ENCODE assay signal across 11 mouse cellular contexts in the genomic region with DNA sequence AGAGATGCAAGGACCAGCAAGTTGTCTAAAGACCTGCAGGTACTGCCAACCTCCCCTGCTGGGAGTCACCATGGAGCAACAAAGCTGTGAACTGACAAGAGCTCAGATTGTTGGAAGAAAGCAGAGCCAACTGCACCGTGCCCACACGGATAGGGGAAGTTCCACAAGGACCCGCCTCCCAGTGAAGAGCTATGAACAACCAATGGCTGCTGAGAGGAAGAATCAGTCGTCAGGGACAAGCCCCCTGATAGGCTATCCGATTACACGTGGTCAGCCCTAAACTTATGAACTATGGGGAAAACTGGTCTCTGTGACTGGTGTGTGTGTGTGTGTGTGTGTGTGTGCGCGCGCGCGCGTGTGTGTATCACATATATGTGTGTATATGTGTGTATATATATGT.
DNase-seq lines count a peak whose midpoint lies in the region; ATAC-seq and TF ChIP-seq lines count a peak whose summit lies in the region.
"Had no signal": no experiment of that assay in that cellular context is flagged by ENCODE, and none has a peak within 500 bp of the region (broad histone marks: within the 10 kb centered on the region; RNA-seq: fewer than 3 reads in every experiment).

No protein-coding gene starts in this region.

- no peaks in the 10 kb centered on the region for H3K27me3 ChIP-seq in kidney, embryonic 14.5 days (ENCODE audit: control insufficient read depth, insufficient read depth, low read length)
- H3K27me3 ChIP-seq in embryonic facial prominence, embryonic 12.5 days: 0 out of 2 replicates have a peak, but pooled peaks cover 2% of the 10 kb centered on the region
- H3K27me3 ChIP-seq in hindbrain, postnatal 0 days (ENCODE audit: insufficient read depth, low read length): no peaks in the 10 kb centered on the region; the same call in 1 of the 2 replicates
- H3K27me3 ChIP-seq in neural tube, embryonic 12.5 days (replicated peaks): no peaks in the 10 kb centered on the region

- H3K4me2 ChIP-seq in kidney, embryonic 14.5 days (replicated peaks; ENCODE audit: low read depth, low read length): peak overlapping the region; percentile 28
- H3K4me2 ChIP-seq in embryonic facial prominence, embryonic 12.5 days (replicated peaks): peak overlapping the region; percentile 32
- peak overlapping the region; percentile 22 for H3K4me2 ChIP-seq in hindbrain, postnatal 0 days (ENCODE audit: low read depth, low read length)
- H3K4me2 ChIP-seq in neural tube, embryonic 12.5 days (replicated peaks): peak overlapping the region; percentile 40

- 60% methylated on average over 12 of the region's 12 CpGs for WGBS in kidney, embryonic 14.5 days
- WGBS in embryonic facial prominence, embryonic 12.5 days: 54% methylated on average over 12 of the region's 12 CpGs
- WGBS in hindbrain, postnatal 0 days: 64% methylated on average over 12 of the region's 12 CpGs
- 61% methylated on average over 12 of the region's 12 CpGs for WGBS in neural tube, embryonic 12.5 days

- no peaks in the 10 kb centered on the region for H3K36me3 ChIP-seq in kidney, embryonic 14.5 days (ENCODE audit: control insufficient read depth, insufficient read depth, low read length)
- H3K36me3 ChIP-seq in embryonic facial prominence, embryonic 12.5 days: no peaks in the 10 kb centered on the region
- no peaks in the 10 kb centered on the region for H3K36me3 ChIP-seq in hindbrain, postnatal 0 days (ENCODE audit: insufficient read depth, low read length)
- no peaks in the 10 kb centered on the region for H3K36me3 ChIP-seq in neural tube, embryonic 12.5 days

- H3K4me1 ChIP-seq in kidney, embryonic 14.5 days (ENCODE audit: control insufficient read depth, insufficient read depth, low read length): peaks cover 5% of the 10 kb centered on the region; the same call in 1 of the 2 replicates
- peaks cover 13% of the 10 kb centered on the region for H3K4me1 ChIP-seq in embryonic facial prominence, embryonic 12.5 days
- peaks cover 7% of the 10 kb centered on the region; the same call in 1 of the 2 replicates for H3K4me1 ChIP-seq in hindbrain, postnatal 0 days (ENCODE audit: insufficient read depth, low read length)
- H3K4me1 ChIP-seq in neural tube, embryonic 12.5 days: peaks cover 9% of the 10 kb centered on the region

- H3K27ac ChIP-seq in kidney, embryonic 14.5 days (ENCODE audit: low read depth, low read length): no peak overlapping the region
- no peak overlapping the region for H3K27ac ChIP-seq in embryonic facial prominence, embryonic 12.5 days
- no peak overlapping the region for H3K27ac ChIP-seq in hindbrain, postnatal 0 days
- no peak overlapping the region for H3K27ac ChIP-seq in neural tube, embryonic 12.5 days
- H3K27ac ChIP-seq: left cerebral cortex, adult 2 months had no signal

- peak overlapping the region; percentile 16; the same call in 1 of the 2 replicates for H3K4me3 ChIP-seq in kidney, embryonic 14.5 days (ENCODE audit: low read length)
- 0 out of 2 replicates have a peak overlapping the region, but pooled peaks have one; percentile 2 for H3K4me3 ChIP-seq in embryonic facial prominence, embryonic 12.5 days
- no peak overlapping the region for H3K4me3 ChIP-seq in hindbrain, postnatal 0 days (ENCODE audit: low read length)
- H3K4me3 ChIP-seq in neural tube, embryonic 12.5 days: no peak overlapping the region
- H3K4me3 ChIP-seq: left cerebral cortex, adult 2 months had no signal

- no peaks in the 10 kb centered on the region for H3K9me3 ChIP-seq in kidney, embryonic 14.5 days (ENCODE audit: control insufficient read depth, low read length)
- no peaks in the 10 kb centered on the region for H3K9me3 ChIP-seq in embryonic facial prominence, embryonic 12.5 days
- H3K9me3 ChIP-seq in hindbrain, postnatal 0 days (ENCODE audit: low read length): no peaks in the 10 kb centered on the region
- H3K9me3 ChIP-seq in neural tube, embryonic 12.5 days: no peaks in the 10 kb centered on the region

- no peak for DNase-seq in kidney, postnatal 10 days
- peak; percentile 49 for DNase-seq in hindbrain, postnatal 0 days (ENCODE audit: low spot score)
- DNase-seq in cerebellum, postnatal 36 days: no peak
- no peak for DNase-seq in spleen, adult 12 weeks (ENCODE audit: low spot score)
- no peak for DNase-seq in c-Kit-positive CD71-positive TER-119-positive erythroid progenitor cells, embryonic 14.5 days (ENCODE audit: low spot score)
- DNase-seq: adrenal gland, postnatal 14 days had no signal

- no peak for TF ChIP-seq CTCF in hindbrain, postnatal 0 days (IDR thresholded peaks at IDR 0.05; ENCODE audit: low read depth)

- 0 out of 2 replicates have a peak, but pooled peaks have one; percentile 55 for ATAC-seq in kidney, embryonic 14.5 days (ENCODE audit: low FRiP score, low TSS enrichment)
- ATAC-seq in embryonic facial prominence, embryonic 12.5 days (ENCODE audit: insufficient number of reproducible peaks, insufficient read depth, low FRiP score, low TSS enrichment): no peak
- peak; percentile 70 for ATAC-seq in hindbrain, postnatal 0 days
- 0 out of 2 replicates have a peak, but pooled peaks have one; percentile 50 for ATAC-seq in neural tube, embryonic 12.5 days (ENCODE audit: low FRiP score, low read depth)
- ATAC-seq: CD4-positive, CD25-positive, alpha-beta regulatory T cell, adult 4 months had no signal

- peak overlapping the region; percentile 28; the same call in 1 of the 2 replicates for H3K9ac ChIP-seq in kidney, embryonic 14.5 days (ENCODE audit: low read depth, low read length)
- no peak overlapping the region for H3K9ac ChIP-seq in embryonic facial prominence, embryonic 12.5 days
- H3K9ac ChIP-seq in hindbrain, postnatal 0 days (replicated peaks; ENCODE audit: low read length): no peak overlapping the region
- peak overlapping the region; percentile 27; the same call in 1 of the 2 replicates for H3K9ac ChIP-seq in neural tube, embryonic 12.5 days

Comparison
In these comparisons a context has a peak if more than half of its experiments do, and no peak if none do; other contexts are left out.
1. H3K4me3 ChIP-seq: peak in kidney, embryonic 14.5 days (single experiment) and embryonic facial prominence, embryonic 12.5 days (single experiment); none in hindbrain, postnatal 0 days (single experiment) and neural tube, embryonic 12.5 days (single experiment).
2. H3K9ac ChIP-seq: peak in kidney, embryonic 14.5 days (single experiment) and neural tube, embryonic 12.5 days (single experiment); none in embryonic facial prominence, embryonic 12.5 days (single experiment) and hindbrain, postnatal 0 days (single experiment).
3. Peak in every context shown above with its lines, with median percentiles within 50 percentile points of each other: H3K4me2 ChIP-seq.